Mouse (Mus musculus) liver, embryonic 14.5 days (tissue): ENCODE measurements at regions not wholly inside any gene's neighbourhood (a gene's known extent, or its start where the extent isn't known, plus 50 kb on each side); places are given as distances from the start of the nearest gene placed in this dataset.

ENCODE experiments used
- CTCF ChIP-seq: IDR thresholded peaks from 2 replicates; pipeline ENCODE4 v1.5.1; 2016; ENCODE audit warnings: antibody characterized with exemption, low read depth, control low read depth
- EP300 ChIP-seq: IDR thresholded peaks from 2 replicates; pipeline ENCODE4 v1.6.1; 2016; ENCODE audit warnings: antibody characterized with exemption, low read depth

DNA sequence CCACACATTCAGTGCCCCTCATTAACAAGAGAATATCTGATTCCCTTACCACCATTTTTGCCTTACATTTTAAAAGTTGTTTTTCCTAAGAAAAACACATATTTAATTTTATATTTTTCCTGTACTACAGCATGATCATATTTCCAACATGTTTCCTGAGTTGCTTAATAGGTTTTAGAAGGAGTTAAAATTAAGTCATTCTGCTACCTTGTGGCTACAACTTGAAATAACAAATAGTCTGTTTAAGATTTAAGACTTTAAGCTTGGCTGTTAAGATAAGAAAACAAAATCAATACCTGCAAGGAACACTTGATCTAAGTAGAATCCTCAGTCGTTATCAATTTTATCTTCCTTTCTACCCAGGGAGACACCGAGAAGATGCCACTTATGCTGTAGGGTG lies 117.9 kb upstream of the Itga1 start:
- no peak for TF ChIP-seq EP300
- no peak for TF ChIP-seq CTCF
